ENCODE assay signal across 1 mouse cellular context in genomic region chr10:68249355-68249782, GRCm38 (mm10).
TF ChIP-seq lines count a peak whose summit lies in the region.

No protein-coding gene starts in this region.

TF ChIP-seq in CH12.LX, 34 proteins besides CTCF, POLR2A, EP300 and RAD21 (continued from another document):
- TF ChIP-seq ZNF384 (IDR thresholded peaks at IDR 0.05; ENCODE audit: low read depth, low read length), result peak; percentile 98
- TF ChIP-seq MAX (IDR thresholded peaks at IDR 0.05; ENCODE audit: low read length), result peak; percentile 83
- no peak for TF ChIP-seq USF2 (conservative IDR thresholded peaks at IDR 0.05; ENCODE audit: low read depth, low read length)
- no peak for TF ChIP-seq POLR2AphosphoS2 (IDR thresholded peaks at IDR 0.05; ENCODE audit: low read depth, low read length)
- TF ChIP-seq JUND (conservative IDR thresholded peaks at IDR 0.05; ENCODE audit: low read depth, low read length), result 0 out of 2 replicates have a peak, but pooled peaks have one; percentile 21
